9 mouse cellular contexts compared by ENCODE assay signal in genomic region chr9:107280322-107281027, GRCm38 (mm10). TPM values are rescaled to one million over a fixed set of nuclear protein-coding genes. Genes with fewer than 3 reads are reported as not detected.
DNase-seq lines count a peak whose midpoint lies in the region; ATAC-seq and TF ChIP-seq lines count a peak whose summit lies in the region.
"Had no signal": no experiment of that assay in that cellular context is flagged by ENCODE, and none has a peak within 500 bp of the region (broad histone marks: within the 10 kb centered on the region; RNA-seq: fewer than 3 reads in every experiment).

No protein-coding gene starts in this region.

- no peaks in the 10 kb centered on the region for H3K9me3 ChIP-seq in heart, embryonic 10.5 days
- no peaks in the 10 kb centered on the region for H3K9me3 ChIP-seq in E14TG2a.4 (ENCODE audit: low read length)
- no peaks in the 10 kb centered on the region for H3K9me3 ChIP-seq in hindbrain, postnatal 0 days (ENCODE audit: low read length)
- H3K9me3 ChIP-seq: G1E had no signal

- peaks cover 34% of the 10 kb centered on the region for H3K4me1 ChIP-seq in heart, embryonic 10.5 days
- H3K4me1 ChIP-seq in E14TG2a.4 (replicated peaks; ENCODE audit: low read depth, low read length), result peaks cover 88% of the 10 kb centered on the region
- peaks cover 12% of the 10 kb centered on the region; the same call in 1 of the 2 replicates for H3K4me1 ChIP-seq in hindbrain, postnatal 0 days (ENCODE audit: insufficient read depth, low read length)

- H3K4me3 ChIP-seq in heart, embryonic 10.5 days, result peak overlapping the region; percentile 36; the same call in 1 of the 2 replicates
- peak overlapping the region; percentile 63 for H3K4me3 ChIP-seq in E14TG2a.4 (replicated peaks; ENCODE audit: low read length)
- no peak overlapping the region for H3K4me3 ChIP-seq in hindbrain, postnatal 0 days (ENCODE audit: low read length)

- H3K36me3 ChIP-seq in heart, embryonic 10.5 days, result no peaks in the 10 kb centered on the region
- peaks cover 30% of the 10 kb centered on the region for H3K36me3 ChIP-seq in E14TG2a.4 (ENCODE audit: insufficient read depth, low read length)
- H3K36me3 ChIP-seq in hindbrain, postnatal 0 days (ENCODE audit: insufficient read depth, low read length), result no peaks in the 10 kb centered on the region

- peak overlapping the region; percentile 75 for H3K27ac ChIP-seq in heart, embryonic 10.5 days
- H3K27ac ChIP-seq in hindbrain, postnatal 0 days, result no peak overlapping the region

- no peak for DNase-seq in heart, embryonic 10.5 days (ENCODE audit: low spot score)
- no peak for DNase-seq in heart, postnatal 4 days
- no peak for DNase-seq in hindbrain, postnatal 0 days (ENCODE audit: low spot score)
- DNase-seq in MN1 (ENCODE audit: low spot score), result no peak
- DNase-seq in spleen, postnatal 4 days (ENCODE audit: low spot score in 2 of 2), result no peak

- WGBS in heart, embryonic 10.5 days, result 32% methylated on average over 13 of the region's 13 CpGs
- WGBS in hindbrain, postnatal 0 days, result 47% methylated on average over 13 of the region's 13 CpGs

- peaks cover 14% of the 10 kb centered on the region; the same call in 1 of the 2 replicates for H3K27me3 ChIP-seq in heart, embryonic 10.5 days (ENCODE audit: insufficient read depth, poor library complexity, severe bottlenecking)
- H3K27me3 ChIP-seq in E14TG2a.4 (ENCODE audit: insufficient read depth, low read length), result no peaks in the 10 kb centered on the region
- H3K27me3 ChIP-seq in hindbrain, postnatal 0 days (ENCODE audit: insufficient read depth, low read length), result no peaks in the 10 kb centered on the region

- no peak overlapping the region for H3K9ac ChIP-seq in hindbrain, postnatal 0 days (replicated peaks; ENCODE audit: low read length)

- 0 out of 2 replicates have a peak overlapping the region, but pooled peaks have one; percentile 21 for H3K4me2 ChIP-seq in hindbrain, postnatal 0 days (ENCODE audit: low read depth, low read length)

- ATAC-seq in hindbrain, postnatal 0 days, result no peak
- peak; percentile 65 for ATAC-seq in megakaryocyte-erythroid progenitor cell, adult 5-6 weeks (replicated peaks; ENCODE audit: low FRiP score, low TSS enrichment, poor library complexity, severe bottlenecking)
- no peak for ATAC-seq in erythroblast, adult 5-6 weeks (replicated peaks; ENCODE audit: low FRiP score, poor library complexity, severe bottlenecking)

- no peak for TF ChIP-seq CTCF in E14TG2a.4 (conservative IDR thresholded peaks at IDR 0.05; ENCODE audit: low read length)
- TF ChIP-seq CTCF in hindbrain, postnatal 0 days (IDR thresholded peaks at IDR 0.05; ENCODE audit: low read depth), result no peak

RNA-seq across cellular contexts. Expression of gene Mapkapk3, which starts 9.2 kb away (rescaled TPM):
- 7.1 and 10.1 TPM in 2 replicates for polyA plus RNA-seq in heart, embryonic 10.5 days (2016; fragmentation: Nextera tagmentation; extraction: Ambion mirVana)
- 10 to 100 TPM; 18.3 to 18.9 TPM for total RNA-seq in heart, postnatal 4 days (2021)
- total RNA-seq in hindbrain, postnatal 0 days (2014; rRNA removed), result 3.5 and 3.8 TPM in 2 replicates
- polyA plus RNA-seq in hindbrain, postnatal 0 days (2015; fragmentation: Nextera tagmentation; extraction: Ambion mirVana), result 2.6 and 3.0 TPM in 2 replicates
- total RNA-seq in megakaryocyte-erythroid progenitor cell, adult 5-6 weeks (2014; fragmentation: Nextera tagmentation), result 26.8 and 34.0 TPM in 2 replicates
- total RNA-seq in megakaryocyte-erythroid progenitor cell, adult 5-6 weeks (2017), result 26.9 and 31.6 TPM in 2 replicates
- total RNA-seq in erythroblast, adult 5-6 weeks (2015; ENCODE audit: low replicate concordance), result 10.8 and 25.3 TPM in 2 replicates
- total RNA-seq in erythroblast, adult 5-6 weeks (2017; ENCODE audit: low replicate concordance), result 25.1 and 41.4 TPM in 2 replicates

RNA-seq across cellular contexts. Expression of gene Cish, which starts 15.4 kb away (rescaled TPM):
- polyA plus RNA-seq in heart, embryonic 10.5 days (2016; fragmentation: Nextera tagmentation; extraction: Ambion mirVana), result 9.4 and 13.2 TPM in 2 replicates
- total RNA-seq in heart, postnatal 4 days (2021), result 100 to 1,000 TPM; 146 to 176 TPM
- 2.8 and 5.3 TPM in 2 replicates for total RNA-seq in hindbrain, postnatal 0 days (2014; rRNA removed)
- polyA plus RNA-seq in hindbrain, postnatal 0 days (2015; fragmentation: Nextera tagmentation; extraction: Ambion mirVana), result 8.6 and 8.8 TPM in 2 replicates
- 2.9 and 9.3 TPM in 2 replicates for total RNA-seq in megakaryocyte-erythroid progenitor cell, adult 5-6 weeks (2014; fragmentation: Nextera tagmentation)
- total RNA-seq in megakaryocyte-erythroid progenitor cell, adult 5-6 weeks (2017), result 1.2 and 1.6 TPM in 2 replicates
- total RNA-seq in erythroblast, adult 5-6 weeks (2015; ENCODE audit: low replicate concordance), result 2.1 and 7.9 TPM in 2 replicates
- total RNA-seq in erythroblast, adult 5-6 weeks (2017; ENCODE audit: low replicate concordance), result 2.0 and 4.7 TPM in 2 replicates

RNA-seq across cellular contexts. Expression of gene Dock3, which starts 48.8 kb away (rescaled TPM):
- 0.22 and 0.57 TPM in 2 replicates for polyA plus RNA-seq in heart, embryonic 10.5 days (2016; fragmentation: Nextera tagmentation; extraction: Ambion mirVana)
- total RNA-seq in heart, postnatal 4 days (2021), result 1 to 10 TPM; 1.3 to 1.5 TPM
- 43.4 and 52.4 TPM in 2 replicates for total RNA-seq in hindbrain, postnatal 0 days (2014; rRNA removed)
- polyA plus RNA-seq in hindbrain, postnatal 0 days (2015; fragmentation: Nextera tagmentation; extraction: Ambion mirVana), result 21.6 and 23.9 TPM in 2 replicates
- 0.09 TPM in 1 of 2 replicates, not detected in the other for total RNA-seq in megakaryocyte-erythroid progenitor cell, adult 5-6 weeks (2014; fragmentation: Nextera tagmentation)
- not detected in 2 replicates for total RNA-seq in megakaryocyte-erythroid progenitor cell, adult 5-6 weeks (2017)
- 1.5 TPM in 1 of 2 replicates, not detected in the other for total RNA-seq in erythroblast, adult 5-6 weeks (2015; ENCODE audit: low replicate concordance)
- not detected in 2 replicates for total RNA-seq in erythroblast, adult 5-6 weeks (2017; ENCODE audit: low replicate concordance)
- polyA plus RNA-seq: G1E had no signal

RNA-seq across cellular contexts. Expression of gene Hemk1, which starts 57.7 kb away (rescaled TPM):
- 13.4 and 14.6 TPM in 2 replicates for polyA plus RNA-seq in heart, embryonic 10.5 days (2016; fragmentation: Nextera tagmentation; extraction: Ambion mirVana)
- 10 to 100 TPM; 13.0 to 15.0 TPM for total RNA-seq in heart, postnatal 4 days (2021)
- total RNA-seq in hindbrain, postnatal 0 days (2014; rRNA removed), result 14.8 and 18.1 TPM in 2 replicates
- polyA plus RNA-seq in hindbrain, postnatal 0 days (2015; fragmentation: Nextera tagmentation; extraction: Ambion mirVana), result 13.6 and 16.4 TPM in 2 replicates
- total RNA-seq in megakaryocyte-erythroid progenitor cell, adult 5-6 weeks (2014; fragmentation: Nextera tagmentation), result 5.8 and 18.8 TPM in 2 replicates
- 4.9 and 9.0 TPM in 2 replicates for total RNA-seq in megakaryocyte-erythroid progenitor cell, adult 5-6 weeks (2017)
- total RNA-seq in erythroblast, adult 5-6 weeks (2015; ENCODE audit: low replicate concordance), result 2.7 TPM in 1 of 2 replicates, not detected in the other
- 0.94 and 5.2 TPM in 2 replicates for total RNA-seq in erythroblast, adult 5-6 weeks (2017; ENCODE audit: low replicate concordance)

RNA-seq across cellular contexts. Expression of gene 6430571L13Rik, which starts 59.9 kb away (rescaled TPM):
- 0.74 and 1.2 TPM in 2 replicates for polyA plus RNA-seq in heart, embryonic 10.5 days (2016; fragmentation: Nextera tagmentation; extraction: Ambion mirVana)
- 1 to 10 TPM; 4.6 to 5.8 TPM for total RNA-seq in heart, postnatal 4 days (2021)
- 12.5 and 27.7 TPM in 2 replicates for total RNA-seq in hindbrain, postnatal 0 days (2014; rRNA removed)
- polyA plus RNA-seq in hindbrain, postnatal 0 days (2015; fragmentation: Nextera tagmentation; extraction: Ambion mirVana), result 10.9 and 11.2 TPM in 2 replicates
- total RNA-seq in megakaryocyte-erythroid progenitor cell, adult 5-6 weeks (2014; fragmentation: Nextera tagmentation), result not detected in 2 replicates
- total RNA-seq in megakaryocyte-erythroid progenitor cell, adult 5-6 weeks (2017), result 0.47 TPM in 1 of 2 replicates, not detected in the other
- total RNA-seq in erythroblast, adult 5-6 weeks (2015; ENCODE audit: low replicate concordance), result not detected in 2 replicates
- not detected in 2 replicates for total RNA-seq in erythroblast, adult 5-6 weeks (2017; ENCODE audit: low replicate concordance)

Comparison
In these comparisons a context has a peak if more than half of its experiments do, and no peak if none do; other contexts are left out.
1. RNA of gene Cish, which starts 15.4 kb away (total RNA-seq): 146 to 176 TPM in heart, postnatal 4 days; 2.8 to 5.3 TPM in hindbrain, postnatal 0 days, 1.2 to 9.3 TPM in megakaryocyte-erythroid progenitor cell, adult 5-6 weeks and 2.0 to 7.9 TPM in erythroblast, adult 5-6 weeks; every median in the first group is over 10 times any median in the second.
2. RNA of gene Dock3, which starts 48.8 kb away (total RNA-seq): 43.4 to 52.4 TPM in hindbrain, postnatal 0 days; 1.3 to 1.5 TPM in heart, postnatal 4 days, 1.5 TPM in erythroblast, adult 5-6 weeks and 0.09 TPM in megakaryocyte-erythroid progenitor cell, adult 5-6 weeks; every median in the first group is over 10 times any median in the second.